Mouse (Mus musculus) C3H10T1/2 (cell line): ENCODE measurements around the gene Olfr294. TPM values are rescaled to one million over a fixed set of nuclear protein-coding genes. Genes with fewer than 3 reads are reported as not detected.

Experiments used
- polyA plus RNA-seq, 2 experiments: library from polyadenylated mRNA; unstranded; fragments of >200 nt; fragmentation: generic; extraction: Trizol; gene quantifications; one replicate each; pipeline ENCODE4 v1.2.1; 2012; ENCODE audit warnings: missing spikeins in 2 of 2

The Olfr294 gene
- polyA plus RNA-seq: not detected

GRCm38 (mm10) chr7:86616543-86616942 lies at the start of gene Olfr294:
Gene Olfr294 (minus strand): TSS chr7:86616643.

GRCm38 (mm10) chr7:86648761-86649160 lies 32.3 kb upstream of the Olfr294 start, which contains the start of gene Olfr293:
Gene Olfr293 (plus strand): TSS chr7:86649061.

GRCm38 (mm10) chr7:86583562-86583961 lies 32.9 kb downstream of the Olfr294 start, which contains the start of gene Olfr295:
Gene Olfr295 (plus strand): TSS chr7:86583862.

Other genes with a start within 250 kb of the Olfr294 start
- not detected for gene Olfr305, start 249.7 kb downstream of the Olfr294 start, polyA plus RNA-seq
- not detected for gene Olfr304, start 230.0 kb downstream of the Olfr294 start, polyA plus RNA-seq
- gene Olfr303, start 218.9 kb downstream of the Olfr294 start, polyA plus RNA-seq: not detected
- gene Olfr301, start 212.8 kb downstream of the Olfr294 start, polyA plus RNA-seq: not detected
- gene Olfr299, start 156.7 kb downstream of the Olfr294 start, polyA plus RNA-seq: not detected
- not detected for gene Olfr298, start 124.2 kb downstream of the Olfr294 start, polyA plus RNA-seq
- not detected for gene Olfr297, start 96.7 kb downstream of the Olfr294 start, polyA plus RNA-seq
- not detected for gene Olfr295, start 32.8 kb downstream of the Olfr294 start, polyA plus RNA-seq
- not detected for gene Olfr293, start 32.4 kb upstream of the Olfr294 start, polyA plus RNA-seq
- not detected for gene Olfr292, start 71.7 kb upstream of the Olfr294 start, polyA plus RNA-seq
- under 1 TPM in 1 of 2 experiments, not detected in 1; 0.02 TPM for gene Folh1, start 159.3 kb upstream of the Olfr294 start, polyA plus RNA-seq
- gene Vmn2r77, start 178.4 kb upstream of the Olfr294 start, polyA plus RNA-seq: not detected